Mouse (Mus musculus): ENCODE results near the gene Ppp2r5c.

Gene Ppp2r5c

DNA sequence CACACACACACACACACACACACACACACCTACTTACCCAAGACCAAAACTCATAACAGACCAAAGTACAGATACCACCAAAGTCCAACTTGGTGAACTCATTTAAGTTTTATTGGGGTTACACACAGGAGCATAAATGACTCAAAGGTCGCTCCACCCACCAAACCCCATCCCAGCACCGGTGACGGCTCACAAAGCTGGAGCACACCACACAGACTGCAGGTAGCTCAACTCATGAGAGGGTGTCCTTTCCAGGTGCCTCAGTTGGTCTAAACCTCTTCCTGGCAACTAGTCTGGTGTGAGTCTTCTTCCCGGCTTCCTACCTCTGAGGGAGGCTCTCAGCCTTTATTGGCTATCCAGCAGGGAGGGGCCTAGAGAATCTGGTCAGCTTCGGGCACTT lies 2.4 kb upstream of the Ppp2r5c start:
- peak; percentile 5 for DNase-seq

DNA sequence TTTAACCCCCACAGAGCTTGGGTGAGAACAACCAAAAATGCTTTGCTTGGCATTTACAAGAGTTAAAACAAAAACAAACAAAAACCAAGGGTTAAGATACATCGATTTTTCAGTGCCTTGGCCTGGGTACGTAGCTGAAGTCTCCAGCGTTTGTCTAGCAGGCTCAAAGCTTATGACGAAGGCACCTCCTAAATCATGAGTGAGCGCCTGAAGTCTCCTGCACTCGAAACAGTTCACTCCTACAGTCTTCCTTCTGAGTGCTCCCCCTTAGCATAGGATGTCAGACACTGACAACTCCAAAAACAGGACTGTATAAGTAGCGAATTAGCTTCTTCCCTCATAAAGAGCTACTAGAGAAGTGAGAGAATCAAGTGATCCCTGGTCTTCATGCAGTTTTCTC lies 1.1 kb upstream of the Ppp2r5c start:
- DNase-seq: no peak

DNA sequence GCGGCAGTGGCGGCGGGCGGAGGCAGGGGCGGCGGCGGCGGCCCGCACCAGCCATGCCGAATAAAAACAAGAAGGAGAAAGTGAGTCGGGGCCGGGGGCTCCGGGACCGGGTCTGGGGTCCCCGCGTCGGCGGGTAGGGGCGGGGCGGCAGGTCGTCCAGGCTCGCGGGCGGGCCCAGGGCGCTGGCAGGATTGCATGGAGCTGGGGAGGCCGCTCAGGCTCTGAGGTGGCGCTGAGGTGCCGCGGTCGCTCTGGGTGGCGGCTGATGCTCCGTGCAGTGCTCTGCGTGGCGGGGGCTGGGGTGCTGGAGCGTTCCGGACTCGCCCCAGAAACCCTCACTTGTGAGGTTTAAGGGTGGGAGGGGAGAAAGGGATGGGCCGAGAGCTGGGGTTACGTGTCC lies 386 bp downstream of the Ppp2r5c start:
- peak; percentile 66 for DNase-seq

- no peak for DNase-seq
Observed at GRCm38 (mm10) chr12:110448767-110449166, 1.8 kb downstream of the Ppp2r5c start.

- DNase-seq: peak; percentile 74
Observed at GRCm38 (mm10) chr12:110454223-110454622, 7.3 kb downstream of the Ppp2r5c start.

- DNase-seq: no peak
Observed at GRCm38 (mm10) chr12:110456024-110456423, 9.1 kb downstream of the Ppp2r5c start.

- no peak for DNase-seq
Observed at GRCm38 (mm10) chr12:110458667-110459066, 11.7 kb downstream of the Ppp2r5c start.

GRCm38 (mm10) chr12:110460418-110461300 lies 13.7 kb downstream of the Ppp2r5c start:
- DNase-seq: peak; percentile 79

DNA sequence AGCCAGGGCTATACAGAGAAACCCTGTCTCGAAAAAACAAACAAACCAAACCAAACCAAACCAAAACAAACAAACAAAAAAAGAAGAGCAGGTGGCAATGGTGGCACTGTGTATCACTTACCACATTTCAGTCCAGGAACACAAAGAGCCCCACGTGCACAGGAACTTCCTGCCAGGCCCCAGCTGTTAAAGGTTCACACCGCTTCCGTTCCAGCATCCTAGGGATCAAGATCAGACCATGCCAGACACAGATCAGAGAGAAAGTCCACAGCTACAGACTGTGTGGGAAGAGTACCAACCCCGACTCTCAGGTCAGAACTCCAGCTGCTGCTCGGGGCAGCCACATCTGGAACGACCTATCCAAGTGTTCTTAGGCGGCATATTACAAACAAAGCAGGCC lies 16.8 kb downstream of the Ppp2r5c start:
- DNase-seq: no peak

DNA sequence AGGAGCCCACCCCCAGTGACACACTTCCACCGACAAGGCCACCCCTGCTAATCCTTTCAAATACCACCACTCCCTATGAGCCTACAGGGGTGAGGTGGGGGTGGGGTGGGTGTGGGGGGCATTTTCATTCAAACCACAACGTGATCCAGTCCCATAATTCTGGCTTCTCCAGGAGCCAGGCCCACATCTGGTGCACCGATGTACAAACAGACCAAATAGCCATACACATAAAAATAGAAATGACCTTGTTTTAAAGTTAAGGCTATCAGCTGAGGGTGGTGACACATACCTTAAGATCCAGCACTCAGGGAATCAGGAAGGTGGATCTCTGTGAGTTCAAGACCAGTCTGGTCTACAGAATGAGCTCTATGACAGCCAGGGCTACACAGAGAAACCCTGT lies 24.5 kb downstream of the Ppp2r5c start:
- no peak for DNase-seq

DNA sequence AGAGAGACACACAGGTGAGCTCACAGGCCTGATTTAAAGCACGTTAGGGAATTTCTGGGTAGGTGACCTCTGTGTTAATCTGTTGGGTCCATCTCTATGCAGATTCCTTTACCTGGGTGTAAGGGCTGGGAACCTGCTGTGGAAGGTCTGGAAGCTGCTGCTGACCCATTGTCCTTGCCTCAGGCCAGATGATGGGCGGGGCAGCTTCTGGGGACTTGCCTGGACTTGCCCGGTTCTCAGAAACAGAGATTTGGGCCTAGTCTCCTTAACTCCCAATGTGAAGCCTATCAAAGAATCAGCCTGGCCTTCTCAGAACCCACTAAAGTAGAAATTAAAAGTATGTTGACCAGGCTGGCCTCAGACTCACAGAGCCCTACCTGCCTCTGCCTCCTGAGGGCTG lies 25.3 kb downstream of the Ppp2r5c start:
- no peak for DNase-seq

DNA sequence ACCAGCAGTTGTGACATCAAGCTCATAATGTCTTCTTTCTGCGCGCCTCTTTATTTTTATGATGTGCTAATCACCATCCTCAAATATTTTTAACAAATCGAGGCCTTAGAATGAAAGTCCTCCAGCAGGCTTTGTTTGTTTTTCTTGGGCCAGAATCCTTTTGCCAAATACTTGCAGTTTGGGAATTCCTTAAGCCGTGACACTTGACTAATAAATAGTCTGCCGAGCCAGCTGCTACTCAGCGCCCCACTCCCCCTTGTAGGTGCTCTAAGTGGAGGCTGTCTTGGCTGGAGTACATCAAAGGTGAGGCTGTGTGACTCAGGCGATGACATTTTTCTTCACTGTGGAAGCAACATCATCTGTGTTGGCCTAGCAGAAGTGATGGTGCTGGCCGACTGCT lies 27.6 kb downstream of the Ppp2r5c start:
- peak; percentile 27 for DNase-seq

- DNase-seq: no peak
Observed at GRCm38 (mm10) chr12:110476561-110476960, 29.6 kb downstream of the Ppp2r5c start.

DNA sequence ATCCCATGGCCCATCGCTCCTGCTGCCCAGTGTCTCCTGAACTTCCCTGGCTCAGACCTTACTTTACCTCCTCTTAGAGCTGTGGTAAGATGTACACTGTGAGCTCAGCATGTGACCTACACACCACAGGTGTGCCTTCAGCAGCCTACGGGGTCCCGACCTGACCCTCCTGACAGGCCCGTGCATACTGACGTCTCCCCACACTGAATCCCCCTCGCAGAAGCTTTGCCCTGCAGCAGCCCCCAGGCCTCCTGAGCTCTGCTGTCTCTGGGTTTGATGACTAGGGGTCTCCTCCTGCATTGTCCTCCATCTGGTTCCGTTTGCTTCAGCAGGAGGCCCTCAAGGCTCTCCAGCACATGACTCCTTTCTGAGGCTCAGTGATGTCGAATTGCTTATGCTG lies 31.0 kb downstream of the Ppp2r5c start:
- DNase-seq: no peak

DNA sequence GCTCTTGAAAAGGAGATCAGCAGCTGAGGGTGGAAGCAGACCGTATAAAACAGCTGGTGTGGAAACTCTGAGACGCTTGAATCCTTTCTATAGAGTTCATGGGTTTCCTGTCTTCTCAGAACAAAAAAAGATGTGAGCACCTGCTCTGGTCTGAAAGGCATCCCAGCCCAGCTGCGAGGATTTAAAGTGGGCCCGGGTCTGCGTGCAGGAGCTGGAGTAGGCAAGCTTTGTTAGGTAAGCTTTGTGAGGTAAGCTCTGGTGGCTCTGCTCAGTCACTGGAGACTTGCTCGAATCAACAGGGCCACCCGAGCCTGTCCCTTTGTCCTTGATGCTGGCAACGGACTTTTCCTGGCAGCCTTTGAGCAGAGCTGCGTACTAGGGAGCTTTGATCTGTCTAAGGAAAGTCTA lies 31.7 kb downstream of the Ppp2r5c start:
- no peak for DNase-seq

DNA sequence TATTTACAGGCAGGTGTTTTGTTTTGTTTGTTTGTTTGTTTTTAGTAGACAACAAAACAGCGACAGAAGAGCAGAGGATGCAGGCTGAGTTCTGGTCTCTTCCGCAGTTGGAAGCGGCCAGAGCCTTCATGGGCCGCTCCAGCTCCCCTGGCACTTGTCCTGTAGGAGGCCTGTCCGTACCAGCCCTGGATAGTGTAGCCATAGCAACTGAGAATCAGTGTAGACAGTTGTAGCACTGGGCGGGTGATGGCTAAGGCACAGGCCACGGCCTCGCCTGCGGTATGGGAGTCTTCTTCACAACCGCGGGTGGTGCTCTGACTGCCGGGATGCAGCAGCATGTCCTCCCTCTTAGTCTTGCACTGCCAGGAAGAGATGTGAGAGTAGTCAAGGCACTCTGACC lies 32.3 kb downstream of the Ppp2r5c start:
- no peak for DNase-seq

- no peak for DNase-seq
Observed at GRCm38 (mm10) chr12:110480701-110481100, 33.8 kb downstream of the Ppp2r5c start.

DNA sequence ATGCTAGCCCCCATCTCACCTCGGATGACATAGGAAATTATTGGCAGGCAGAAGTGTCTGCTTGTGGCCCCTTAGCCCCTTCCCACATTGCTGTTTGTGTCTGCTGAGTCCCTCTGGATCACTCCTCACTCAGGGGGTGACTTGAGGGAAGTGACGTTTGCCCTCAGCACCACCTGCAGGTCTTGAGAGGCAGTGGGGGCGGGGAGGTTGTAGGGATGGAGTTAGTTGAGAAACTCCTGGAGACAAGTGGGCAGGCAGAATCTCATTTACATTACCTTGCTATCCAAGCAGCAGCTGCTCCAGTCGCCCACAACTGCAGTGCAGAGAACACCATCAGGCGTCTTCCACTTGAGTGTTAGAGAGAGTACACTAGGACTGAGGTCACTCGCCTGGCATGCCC lies 36.8 kb downstream of the Ppp2r5c start:
- no peak for DNase-seq

GRCm38 (mm10) chr12:110484824-110485584 lies 38.1 kb downstream of the Ppp2r5c start:
- DNase-seq: no peak

GRCm38 (mm10) chr12:110485585-110486331 lies 38.8 kb downstream of the Ppp2r5c start:
- DNase-seq: peak; percentile 92

- DNase-seq: no peak
Observed at GRCm38 (mm10) chr12:110486852-110487251, 39.9 kb downstream of the Ppp2r5c start.

DNA sequence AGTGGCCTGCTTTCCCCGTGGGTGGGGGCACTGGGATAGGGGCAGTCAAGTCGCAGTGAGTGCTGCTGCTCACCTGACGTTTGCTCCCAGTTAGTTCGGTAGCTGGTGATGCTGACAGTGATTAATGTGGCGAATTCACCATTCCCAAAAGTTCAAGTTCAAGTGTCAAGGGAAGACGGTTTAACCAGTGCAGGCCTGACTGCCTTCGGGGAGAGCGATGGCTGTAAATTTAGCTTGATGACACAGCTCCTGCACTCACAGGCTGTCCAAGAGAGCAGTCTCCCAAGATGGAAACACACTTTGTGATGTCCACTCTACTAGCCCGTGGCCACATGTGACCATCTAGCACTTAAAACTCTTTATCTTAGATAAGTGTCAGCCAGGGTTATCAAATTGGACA lies 41.1 kb downstream of the Ppp2r5c start:
- no peak for DNase-seq

- DNase-seq: no peak
Observed at GRCm38 (mm10) chr12:110489946-110490701, 43.2 kb downstream of the Ppp2r5c start.
